Mouse (Mus musculus): ENCODE measurements at regions not wholly inside any gene's neighbourhood (a gene's known extent, or its start where the extent isn't known, plus 50 kb on each side); places are given as distances from the start of the nearest gene placed in this dataset.

GRCm38 (mm10) chr7:138616468-138616867, 218.9 kb upstream of the Tcerg1l start:
- Histone ChIP-seq H3K27me3 (ENCODE audit: control insufficient read depth, insufficient read depth, low read length) (no peaks in the 10 kb centered on the region), H3K4me3 (ENCODE audit: low read depth, low read length) (no peak overlapping the region), H3K9me3 (ENCODE audit: control insufficient read depth, low read length) (no peaks in the 10 kb centered on the region), H3K4me2 (no peak overlapping the region), H3K4me1 (ENCODE audit: control insufficient read depth, insufficient read depth, low read length) (no peaks in the 10 kb centered on the region), H3K27ac (ENCODE audit: low read depth, low read length) (no peak overlapping the region), H3K9ac (ENCODE audit: low read length) (no peak overlapping the region), H3K36me3 (ENCODE audit: control insufficient read depth, insufficient read depth, low read length) (no peaks in the 10 kb centered on the region)
- ATAC-seq (ENCODE audit: low FRiP score) (no peak), DNase-seq (ENCODE audit: low spot score, missing footprints) (no peak)
- WGBS = 65% methylated on average over 2 of the region's 2 CpGs

GRCm38 (mm10) chr7:138609605-138610004, 212.1 kb upstream of the Tcerg1l start:
- no peak overlapping the region for H3K9ac ChIP-seq (ENCODE audit: low read length)
- WGBS = 92% methylated on average over 3 of the region's 3 CpGs
- no peak for DNase-seq (ENCODE audit: low spot score, missing footprints)

GRCm38 (mm10) chr7:138609124-138609523, 211.6 kb upstream of the Tcerg1l start:
- H3K36me3 ChIP-seq (ENCODE audit: control insufficient read depth, insufficient read depth, low read length) = no peaks in the 10 kb centered on the region
- 91% methylated on average over 4 of the region's 4 CpGs for WGBS
- no peak overlapping the region for H3K4me2 ChIP-seq
- H3K9ac ChIP-seq (ENCODE audit: low read length) = no peak overlapping the region
- H3K4me3 ChIP-seq (ENCODE audit: low read depth, low read length) = no peak overlapping the region
- no peaks in the 10 kb centered on the region for H3K27me3 ChIP-seq (ENCODE audit: control insufficient read depth, insufficient read depth, low read length)
- no peak for ATAC-seq (ENCODE audit: low FRiP score)
- H3K9me3 ChIP-seq (ENCODE audit: control insufficient read depth, low read length) = no peaks in the 10 kb centered on the region
- no peak overlapping the region for H3K27ac ChIP-seq (ENCODE audit: low read depth, low read length)
- no peak for DNase-seq (ENCODE audit: low spot score, missing footprints)
- peaks cover 10% of the 10 kb centered on the region; the same call in 1 of the 2 replicates for H3K4me1 ChIP-seq (ENCODE audit: control insufficient read depth, insufficient read depth, low read length)

More at GRCm38 (mm10) chr7:138609605-138610004, 212.1 kb upstream of the Tcerg1l start:
- H3K36me3 ChIP-seq (ENCODE audit: control insufficient read depth, insufficient read depth, low read length) = no peaks in the 10 kb centered on the region
- H3K4me3 ChIP-seq (ENCODE audit: low read depth, low read length) = no peak overlapping the region
- H3K4me2 ChIP-seq = no peak overlapping the region
- H3K4me1 ChIP-seq (ENCODE audit: control insufficient read depth, insufficient read depth, low read length) = peaks cover 10% of the 10 kb centered on the region; the same call in 1 of the 2 replicates
- no peak for ATAC-seq (ENCODE audit: low FRiP score)
- H3K9me3 ChIP-seq (ENCODE audit: control insufficient read depth, low read length) = no peaks in the 10 kb centered on the region
- H3K27ac ChIP-seq (ENCODE audit: low read depth, low read length) = no peak overlapping the region
- H3K27me3 ChIP-seq (ENCODE audit: control insufficient read depth, insufficient read depth, low read length) = no peaks in the 10 kb centered on the region

- Histone ChIP-seq H3K27ac (ENCODE audit: low read depth, low read length) (no peak overlapping the region; the same call in 1 of the 2 replicates), H3K9ac (ENCODE audit: low read length) (no peak overlapping the region), H3K4me3 (ENCODE audit: low read depth, low read length) (no peak overlapping the region), H3K27me3 (ENCODE audit: control insufficient read depth, insufficient read depth, low read length) (no peaks in the 10 kb centered on the region), H3K4me1 (ENCODE audit: control insufficient read depth, insufficient read depth, low read length) (peaks cover 10% of the 10 kb centered on the region; the same call in 1 of the 2 replicates), H3K36me3 (ENCODE audit: control insufficient read depth, insufficient read depth, low read length) (no peaks in the 10 kb centered on the region), H3K4me2 (no peak overlapping the region), H3K9me3 (ENCODE audit: control insufficient read depth, low read length) (no peaks in the 10 kb centered on the region)
- DNase-seq (ENCODE audit: low spot score, missing footprints) (no peak), ATAC-seq (ENCODE audit: low FRiP score) (peak; percentile 57)
- WGBS = 70% methylated on average over 11 of the region's 11 CpGs
Measured at GRCm38 (mm10) chr7:138606363-138606964, 208.9 kb upstream of the Tcerg1l start.

GRCm38 (mm10) chr7:138605923-138606322, 208.4 kb upstream of the Tcerg1l start:
- H3K4me1 ChIP-seq (ENCODE audit: control insufficient read depth, insufficient read depth, low read length) = peaks cover 10% of the 10 kb centered on the region; the same call in 1 of the 2 replicates
- ATAC-seq (ENCODE audit: low FRiP score) (peak; percentile 57), DNase-seq (ENCODE audit: low spot score, missing footprints) (no peak)
- H3K27me3 ChIP-seq (ENCODE audit: control insufficient read depth, insufficient read depth, low read length) = no peaks in the 10 kb centered on the region
- H3K9me3 ChIP-seq (ENCODE audit: control insufficient read depth, low read length) = no peaks in the 10 kb centered on the region
- H3K9ac ChIP-seq (ENCODE audit: low read length) = no peak overlapping the region
- H3K27ac ChIP-seq (ENCODE audit: low read depth, low read length) = no peak overlapping the region
- H3K4me3 ChIP-seq (ENCODE audit: low read depth, low read length) = no peak overlapping the region
- no peak overlapping the region; the same call in 1 of the 2 replicates for H3K4me2 ChIP-seq
- H3K36me3 ChIP-seq (ENCODE audit: control insufficient read depth, insufficient read depth, low read length) = no peaks in the 10 kb centered on the region

GRCm38 (mm10) chr7:138601749-138602148, 204.2 kb upstream of the Tcerg1l start:
- ATAC-seq (ENCODE audit: low FRiP score) (no peak), DNase-seq (ENCODE audit: low spot score, missing footprints) (no peak)
- H3K9ac ChIP-seq (ENCODE audit: low read length) = no peak overlapping the region
- no peak overlapping the region for H3K4me3 ChIP-seq (ENCODE audit: low read depth, low read length)
- 70% methylated on average over 4 of the region's 4 CpGs for WGBS
- H3K36me3 ChIP-seq (ENCODE audit: control insufficient read depth, insufficient read depth, low read length) = no peaks in the 10 kb centered on the region
- no peaks in the 10 kb centered on the region for H3K27me3 ChIP-seq (ENCODE audit: control insufficient read depth, insufficient read depth, low read length)
- no peaks in the 10 kb centered on the region for H3K9me3 ChIP-seq (ENCODE audit: control insufficient read depth, low read length)
- H3K4me1 ChIP-seq (ENCODE audit: control insufficient read depth, insufficient read depth, low read length) = peaks cover 10% of the 10 kb centered on the region; the same call in 1 of the 2 replicates
- no peak overlapping the region for H3K4me2 ChIP-seq
- no peak overlapping the region for H3K27ac ChIP-seq (ENCODE audit: low read depth, low read length)

- Histone ChIP-seq H3K27me3 (ENCODE audit: control insufficient read depth, insufficient read depth, low read length) (no peaks in the 10 kb centered on the region), H3K4me3 (ENCODE audit: low read depth, low read length) (no peak overlapping the region), H3K9me3 (ENCODE audit: control insufficient read depth, low read length) (no peaks in the 10 kb centered on the region), H3K27ac (ENCODE audit: low read depth, low read length) (no peak overlapping the region), H3K36me3 (ENCODE audit: control insufficient read depth, insufficient read depth, low read length) (no peaks in the 10 kb centered on the region), H3K4me1 (ENCODE audit: control insufficient read depth, insufficient read depth, low read length) (peaks cover 3% of the 10 kb centered on the region; the same call in 1 of the 2 replicates), H3K9ac (ENCODE audit: low read length) (no peak overlapping the region), H3K4me2 (no peak overlapping the region)
- no peak for DNase-seq (ENCODE audit: low spot score, missing footprints)
- no peak for ATAC-seq (ENCODE audit: low FRiP score)
- 85% methylated on average over 2 of the region's 2 CpGs for WGBS
Measured at GRCm38 (mm10) chr7:138593344-138593743, 195.8 kb upstream of the Tcerg1l start.

- Histone ChIP-seq H3K36me3 (ENCODE audit: control insufficient read depth, insufficient read depth, low read length) (no peaks in the 10 kb centered on the region), H3K9ac (ENCODE audit: low read length) (no peak overlapping the region), H3K4me3 (ENCODE audit: low read depth, low read length) (no peak overlapping the region), H3K27ac (ENCODE audit: low read depth, low read length) (no peak overlapping the region), H3K27me3 (ENCODE audit: control insufficient read depth, insufficient read depth, low read length) (no peaks in the 10 kb centered on the region), H3K4me2 (no peak overlapping the region), H3K9me3 (ENCODE audit: control insufficient read depth, low read length) (no peaks in the 10 kb centered on the region), H3K4me1 (ENCODE audit: control insufficient read depth, insufficient read depth, low read length) (no peaks in the 10 kb centered on the region)
- WGBS = 84% methylated on average over 3 of the region's 3 CpGs
- DNase-seq (ENCODE audit: low spot score, missing footprints) (no peak), ATAC-seq (ENCODE audit: low FRiP score) (no peak)
Measured at GRCm38 (mm10) chr7:138567352-138567751, 169.8 kb upstream of the Tcerg1l start.

- DNase-seq (ENCODE audit: low spot score, missing footprints) = no peak
- ATAC-seq (ENCODE audit: low FRiP score) = no peak
Measured at GRCm38 (mm10) chr7:138551629-138552028, 154.1 kb upstream of the Tcerg1l start.

More at GRCm38 (mm10) chr7:138551629-138552028, 154.1 kb upstream of the Tcerg1l start:
- Histone ChIP-seq H3K27me3 (ENCODE audit: control insufficient read depth, insufficient read depth, low read length) (no peaks in the 10 kb centered on the region), H3K27ac (ENCODE audit: low read depth, low read length) (no peak overlapping the region), H3K36me3 (ENCODE audit: control insufficient read depth, insufficient read depth, low read length) (no peaks in the 10 kb centered on the region), H3K9me3 (ENCODE audit: control insufficient read depth, low read length) (no peaks in the 10 kb centered on the region), H3K9ac (ENCODE audit: low read length) (no peak overlapping the region), H3K4me1 (ENCODE audit: control insufficient read depth, insufficient read depth, low read length) (peaks cover 3% of the 10 kb centered on the region; the same call in 1 of the 2 replicates), H3K4me3 (ENCODE audit: low read depth, low read length) (no peak overlapping the region), H3K4me2 (no peak overlapping the region)
- WGBS = 92% methylated on average over 10 of the region's 10 CpGs

Measured in midbrain, embryonic 11.5 days (tissue).